Comparison of ENCODE assay signal across 8 mouse cellular contexts in genomic region chr11:87126824-87127816, GRCm38 (mm10). TPM values are rescaled to one million over a fixed set of nuclear protein-coding genes. Genes with fewer than 3 reads are reported as not detected.
DNase-seq lines count a peak whose midpoint lies in the region; ATAC-seq lines count a peak whose summit lies in the region.

Gene Trim37 (plus strand): TSS chr11:87127077.

- peak; percentile 96 for DNase-seq in NIH3T3 (ENCODE audit: low read depth)
- peak; percentile 88 to 94 for DNase-seq in cerebellum, postnatal 10 days
- peak; percentile 88 to 89 for DNase-seq in frontal cortex, postnatal 10 days (ENCODE audit: low spot score in 2 of 2)
- DNase-seq in layer of hippocampus, postnatal 14 days (ENCODE audit: low spot score in 2 of 2) = peak; percentile 86 to 92
- DNase-seq in lung, postnatal 14 days = peak; percentile 82
- DNase-seq in retina, adult 2 months (ENCODE audit: low read depth, low spot score) = peak; percentile 82
- peak; percentile 79 to 87 for DNase-seq in thymus, postnatal 36 days

- H3K4me2 ChIP-seq in hindbrain, embryonic 12.5 days (replicated peaks) = peak within 1 kb of the TSS; percentile 58

- H3K27me3 ChIP-seq in hindbrain, embryonic 12.5 days = no peaks in the 10 kb centered on the region

- ATAC-seq in hindbrain, embryonic 12.5 days (ENCODE audit: low FRiP score) = peak; percentile 94

- peaks cover 24% of the 10 kb centered on the region for H3K36me3 ChIP-seq in hindbrain, embryonic 12.5 days

- WGBS in hindbrain, embryonic 12.5 days = under 1% methylated on average over 102 of the region's 105 CpGs

- peak within 1 kb of the TSS; percentile 88 for H3K9ac ChIP-seq in hindbrain, embryonic 12.5 days

- peak within 1 kb of the TSS; percentile 84 for H3K4me3 ChIP-seq in hindbrain, embryonic 12.5 days

- no peaks in the 10 kb centered on the region for H3K9me3 ChIP-seq in hindbrain, embryonic 12.5 days (replicated peaks)

- H3K27ac ChIP-seq in hindbrain, embryonic 12.5 days = peak within 1 kb of the TSS; percentile 96

- H3K4me1 ChIP-seq in hindbrain, embryonic 12.5 days = peaks cover 15% of the 10 kb centered on the region

RNA-seq across cellular contexts. Expression of gene Trim37, which starts in this region (rescaled TPM):
- 81.8 and 89.9 TPM in 2 replicates for polyA plus RNA-seq in hindbrain, embryonic 12.5 days (2016; fragmentation: Nextera tagmentation; extraction: Ambion mirVana)
- total RNA-seq in layer of hippocampus, postnatal 14 days (2021) = 100 to 1,000 TPM; 170 to 186 TPM

Comparison
In these comparisons a context has a peak if more than half of its experiments do, and no peak if none do; other contexts are left out.
1. Peak in every context shown above with its lines: DNase-seq, ATAC-seq, H3K4me3 ChIP-seq and H3K27ac ChIP-seq.